Mouse (Mus musculus) heart, embryonic 14.5 days (tissue): ENCODE data around the gene Foxo1. TPM values are rescaled to one million over a fixed set of nuclear protein-coding genes. Genes with fewer than 3 reads are reported as not detected.

Experiments
- ATAC-seq: fragments of 200-750 bp; cut with Nextera tagmentation; 2 replicates; pipeline ENCODE4 v1.8.0; 2017; ENCODE audit warnings: low read depth, moderate TSS enrichment; ENCODE audit not compliant: insufficient number of reproducible peaks, insufficient read depth, low FRiP score
- H3K27ac ChIP-seq, 2 experiments: fragments of 200-500 bp in 1 of 2; fragments of 300-500 bp in 1 of 2; sonication (generic) in 1 of 2; replicated peaks in 1 of 2; 2 replicates each; pipeline ENCODE4 v1.5.1; 2012 to 2014; ENCODE audit warnings: low read depth in 2 of 2, low read length in 2 of 2, control low read depth in 1 of 2, mild to moderate bottlenecking in 1 of 2, mixed read lengths in 1 of 2; ENCODE audit not compliant: control insufficient read depth in 1 of 2, insufficient read depth in 1 of 2
- H3K27me3 ChIP-seq: fragments of 300-500 bp; sonication (generic); 2 replicates; pipeline ENCODE4 v1.6.1; 2014; ENCODE audit warnings: mild to moderate bottlenecking, low read length, control low read depth; ENCODE audit not compliant: control insufficient read depth, insufficient read depth
- H3K36me3 ChIP-seq: fragments of 300-500 bp; sonication (generic); 2 replicates; pipeline ENCODE4 v1.6.1; 2014; ENCODE audit warnings: mild to moderate bottlenecking, control low read depth, low read length, mixed read lengths; ENCODE audit not compliant: control insufficient read depth, insufficient read depth
- H3K4me1 ChIP-seq, 2 experiments: fragments of 200-500 bp in 1 of 2; fragments of 300-500 bp in 1 of 2; sonication (generic) in 1 of 2; 2 replicates each; pipeline ENCODE4 v1.6.1; 2012 to 2014; ENCODE audit warnings: low read length in 2 of 2, control low read depth in 1 of 2, mixed read lengths in 1 of 2; ENCODE audit not compliant: control insufficient read depth in 2 of 2, insufficient read depth in 2 of 2
- H3K4me2 ChIP-seq: fragments of 300-500 bp; sonication (generic); 2 replicates; pipeline ENCODE4 v1.6.1; 2014; ENCODE audit warnings: mild to moderate bottlenecking, low read length
- H3K4me3 ChIP-seq, 2 experiments: fragments of 200-500 bp in 1 of 2; fragments of 300-500 bp in 1 of 2; sonication (generic) in 1 of 2; 2 replicates each; pipeline ENCODE4 v1.5.1; 2012 to 2014; ENCODE audit warnings: low read length in 2 of 2, mild to moderate bottlenecking in 2 of 2, control low read depth in 1 of 2, low read depth in 1 of 2, moderate library complexity in 1 of 2; ENCODE audit not compliant: control insufficient read depth in 1 of 2, insufficient read depth in 1 of 2
- H3K9ac ChIP-seq: fragments of 300-500 bp; sonication (generic); 2 replicates; pipeline ENCODE4 v1.6.1; 2014; ENCODE audit warnings: mild to moderate bottlenecking, low read length
- H3K9me3 ChIP-seq: fragments of 300-500 bp; sonication (generic); 2 replicates; pipeline ENCODE4 v1.6.1; 2016; ENCODE audit warnings: low read length, control low read depth; ENCODE audit not compliant: control insufficient read depth
- WGBS: fragments of 180-500 bp; shearing (Covaris S2); extraction: QIAGEN DNeasy Blood & Tissue Kit; methylation state at CpG from one replicate; pipeline ENCODE4 v1.1.7; 2014; 5-methylcytosine and 5-hydroxymethylcytosine counted together
- polyA plus RNA-seq: library from polyadenylated mRNA; unstranded; fragments of >200 nt; fragmentation: Nextera tagmentation; extraction: Ambion mirVana; gene quantifications from 2 replicates; pipeline ENCODE4 v1.2.1, GENCODE M21; 2014

The Foxo1 gene
- 8.6 and 9.2 TPM in 2 replicates for polyA plus RNA-seq

- Histone ChIP-seq H3K4me3 (peak within 1 kb of the TSS; percentile 92 to 97), H3K27ac (peak within 1 kb of the TSS; percentile 88 to 96), H3K27me3 (no peaks in the 10 kb centered on the region), H3K9me3 (no peaks in the 10 kb centered on the region), H3K4me2 (peak within 1 kb of the TSS; percentile 97), H3K36me3 (no peaks in the 10 kb centered on the region), H3K4me1 (peaks cover 11 to 23% of the 10 kb centered on the region in 2 experiments), H3K9ac (peak within 1 kb of the TSS; percentile 97)
- whole genome bisulfite sequencing, result under 1% methylated on average over 74 of the region's 85 CpGs
- peak; percentile 91 for ATAC-seq
Measured at GRCm38 (mm10) chr3:52267652-52268486, at the start of gene Foxo1. Foxo1 (plus strand) TSS chr3:52268336.

- H3K4me3 ChIP-seq, result no peak overlapping the region
- no peaks in the 10 kb centered on the region for H3K27me3 ChIP-seq
- peak overlapping the region; percentile 41 for H3K4me2 ChIP-seq
- H3K9ac ChIP-seq, result no peak overlapping the region
- ATAC-seq, result no peak
- peak overlapping the region in 1 of 2 experiments; percentile 37; a peak in 2 of 4 replicates for H3K27ac ChIP-seq
- peaks cover 4 to 15% of the 10 kb centered on the region in 2 experiments for H3K4me1 ChIP-seq
- no peaks in the 10 kb centered on the region for H3K9me3 ChIP-seq
- 23% methylated on average over 7 of the region's 7 CpGs for WGBS
- H3K36me3 ChIP-seq, result no peaks in the 10 kb centered on the region
Measured at GRCm38 (mm10) chr3:52218864-52219263, 49.3 kb upstream of the Foxo1 start.

GRCm38 (mm10) chr3:52221082-52221481, 47.1 kb upstream of the Foxo1 start:
- Histone ChIP-seq H3K4me3 (no peak overlapping the region), H3K9me3 (no peaks in the 10 kb centered on the region), H3K36me3 (no peaks in the 10 kb centered on the region), H3K9ac (no peak overlapping the region), H3K4me2 (no peak overlapping the region), H3K4me1 (peaks cover 4 to 15% of the 10 kb centered on the region in 2 experiments), H3K27me3 (no peaks in the 10 kb centered on the region), H3K27ac (no peak overlapping the region)
- WGBS, result 79% methylated on average over 3 of the region's 3 CpGs
- ATAC-seq, result no peak

- WGBS, result 49% methylated on average over 5 of the region's 5 CpGs
- Histone ChIP-seq H3K9me3 (no peaks in the 10 kb centered on the region), H3K9ac (no peak overlapping the region), H3K4me3 (no peak overlapping the region), H3K4me2 (no peak overlapping the region), H3K27me3 (no peaks in the 10 kb centered on the region), H3K36me3 (no peaks in the 10 kb centered on the region), H3K27ac (no peak overlapping the region), H3K4me1 (peaks cover 4 to 15% of the 10 kb centered on the region in 2 experiments)
- ATAC-seq, result no peak
Measured at GRCm38 (mm10) chr3:52221931-52222330, 46.2 kb upstream of the Foxo1 start.

GRCm38 (mm10) chr3:52236488-52236887, 31.6 kb upstream of the Foxo1 start:
- 78% methylated on average over 4 of the region's 4 CpGs for WGBS
- H3K36me3 ChIP-seq, result no peaks in the 10 kb centered on the region
- peaks cover 0 to 4% of the 10 kb centered on the region in 2 experiments; a peak in 1 of 4 replicates for H3K4me1 ChIP-seq
- no peak for ATAC-seq
- H3K4me2 ChIP-seq, result no peak overlapping the region
- no peak overlapping the region for H3K27ac ChIP-seq
- no peak overlapping the region for H3K9ac ChIP-seq
- H3K27me3 ChIP-seq, result no peaks in the 10 kb centered on the region
- no peak overlapping the region for H3K4me3 ChIP-seq
- no peaks in the 10 kb centered on the region for H3K9me3 ChIP-seq

GRCm38 (mm10) chr3:52237136-52237535, 31.0 kb upstream of the Foxo1 start:
- no peaks in the 10 kb centered on the region for H3K27me3 ChIP-seq
- no peak overlapping the region for H3K4me3 ChIP-seq
- WGBS, result 90% methylated on average over 3 of the region's 3 CpGs
- no peak for ATAC-seq
- no peak overlapping the region for H3K27ac ChIP-seq
- H3K36me3 ChIP-seq, result no peaks in the 10 kb centered on the region
- no peak overlapping the region for H3K4me2 ChIP-seq
- H3K9me3 ChIP-seq, result no peaks in the 10 kb centered on the region
- peaks cover 0 to 4% of the 10 kb centered on the region in 2 experiments; a peak in 1 of 4 replicates for H3K4me1 ChIP-seq
- no peak overlapping the region for H3K9ac ChIP-seq

GRCm38 (mm10) chr3:52241062-52241461, 27.1 kb upstream of the Foxo1 start:
- Histone ChIP-seq H3K4me3 (no peak overlapping the region), H3K9me3 (no peaks in the 10 kb centered on the region), H3K36me3 (no peaks in the 10 kb centered on the region), H3K27me3 (no peaks in the 10 kb centered on the region), H3K9ac (no peak overlapping the region), H3K4me1 (peaks cover 0 to 4% of the 10 kb centered on the region in 2 experiments; a peak in 1 of 4 replicates), H3K27ac (no peak overlapping the region), H3K4me2 (no peak overlapping the region)
- no peak for ATAC-seq
- WGBS, result 26% methylated on average over 5 of the region's 5 CpGs
